Mouse (Mus musculus): ENCODE measurements at regions not wholly inside any gene's neighbourhood (a gene's known extent, or its start where the extent isn't known, plus 50 kb on each side); places are given as distances from the start of the nearest gene placed in this dataset.
A peak's percentile ranks its signal among the peaks of the same experiment; 100 is the strongest.

DNA sequence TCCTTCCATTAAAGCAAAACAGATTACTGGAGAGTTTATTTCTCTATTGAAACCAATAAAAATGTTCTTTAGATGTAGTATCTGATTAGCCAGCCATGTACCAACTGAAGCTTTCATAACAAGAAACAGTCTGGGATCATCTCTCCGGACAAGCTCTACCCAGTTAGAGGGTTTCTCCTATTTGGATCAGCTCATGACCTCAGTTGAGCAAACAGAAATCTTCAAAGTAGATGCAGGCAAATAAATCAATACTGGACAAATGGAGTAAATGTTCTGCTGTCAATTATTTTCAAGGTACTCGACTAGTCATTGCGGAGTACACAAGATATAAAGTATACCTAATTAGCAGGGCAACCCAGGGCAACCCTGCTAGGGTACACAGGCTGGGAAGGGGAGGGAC, 67.4 kb downstream of the Avpr1a start:
- Histone ChIP-seq H3K9ac (replicated peaks; ENCODE audit: low read length) (no peak overlapping the region), H3K4me2 (replicated peaks; ENCODE audit: low read depth, low read length) (no peak overlapping the region), H3K27me3 (ENCODE audit: insufficient read depth, low read length) (no peaks in the 10 kb centered on the region), H3K9me3 (ENCODE audit: low read length) (peaks cover 8% of the 10 kb centered on the region), H3K36me3 (ENCODE audit: insufficient read depth, low read length) (no peaks in the 10 kb centered on the region), H3K4me1 (ENCODE audit: insufficient read depth, low read length) (no peaks in the 10 kb centered on the region), H3K4me3 (ENCODE audit: low read length) (no peak overlapping the region), H3K27ac (ENCODE audit: low read length) (no peak overlapping the region)
- WGBS, result 83% methylated on average over 3 of the region's 3 CpGs
- no peak for ATAC-seq (ENCODE audit: low FRiP score, low TSS enrichment)

DNA sequence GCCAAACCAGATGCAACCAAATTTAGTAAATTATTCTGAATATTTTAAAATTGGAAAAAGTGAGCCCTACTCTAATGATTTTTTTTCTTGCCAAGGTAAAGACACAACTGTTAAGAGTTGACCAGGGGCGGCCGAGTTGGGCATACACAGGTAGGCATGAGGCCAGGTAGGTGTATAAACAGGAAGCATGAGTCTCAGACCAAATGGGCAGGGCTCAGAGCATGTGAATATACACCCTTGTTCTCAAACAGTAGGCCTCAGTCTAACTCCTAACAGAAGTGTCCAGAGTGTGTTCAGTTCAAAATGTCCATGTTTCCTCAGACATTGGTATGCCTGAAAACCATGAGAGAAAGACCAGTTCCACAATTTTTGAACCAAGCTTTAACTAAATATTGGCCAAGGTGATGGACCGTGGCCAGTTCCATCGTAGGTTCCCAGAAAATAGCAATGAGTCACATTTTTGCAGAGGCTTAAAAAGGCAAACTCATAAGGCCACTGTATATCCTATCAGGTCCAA, 71.0 kb downstream of the Avpr1a start:
- 84% methylated on average over 4 of the region's 4 CpGs for WGBS
- Histone ChIP-seq H3K27ac (ENCODE audit: low read length) (no peak overlapping the region), H3K4me2 (replicated peaks; ENCODE audit: low read depth, low read length) (no peak overlapping the region), H3K4me3 (ENCODE audit: low read length) (no peak overlapping the region), H3K9ac (replicated peaks; ENCODE audit: low read length) (no peak overlapping the region), H3K27me3 (ENCODE audit: insufficient read depth, low read length) (no peaks in the 10 kb centered on the region), H3K9me3 (ENCODE audit: low read length) (no peaks in the 10 kb centered on the region), H3K36me3 (ENCODE audit: insufficient read depth, low read length) (no peaks in the 10 kb centered on the region), H3K4me1 (ENCODE audit: insufficient read depth, low read length) (no peaks in the 10 kb centered on the region)
- no peak for ATAC-seq (ENCODE audit: low FRiP score, low TSS enrichment)

DNA sequence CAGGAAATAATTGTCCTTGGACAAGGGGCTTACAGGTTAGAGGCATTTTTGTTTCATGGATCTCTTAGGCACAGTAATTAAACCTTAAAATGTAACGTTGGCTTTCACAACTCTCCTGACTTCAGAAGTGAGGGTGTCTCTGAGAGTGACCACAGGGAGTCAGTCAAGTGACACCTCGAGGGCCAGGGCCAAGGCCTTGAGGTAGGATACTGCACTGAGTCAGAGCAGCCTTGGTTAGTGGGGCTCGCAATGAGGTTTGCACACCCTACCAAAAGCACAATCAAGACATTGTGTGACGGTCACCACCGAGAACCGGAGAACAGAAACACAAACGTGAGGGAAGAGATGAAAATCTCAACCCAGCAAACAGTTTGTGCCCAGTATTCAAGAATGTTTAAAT, 71.7 kb downstream of the Avpr1a start:
- no peak overlapping the region for H3K4me2 ChIP-seq (replicated peaks; ENCODE audit: low read depth, low read length)
- no peak for ATAC-seq (ENCODE audit: low FRiP score, low TSS enrichment)
- no peaks in the 10 kb centered on the region for H3K4me1 ChIP-seq (ENCODE audit: insufficient read depth, low read length)
- H3K27me3 ChIP-seq (ENCODE audit: insufficient read depth, low read length), result no peaks in the 10 kb centered on the region
- H3K36me3 ChIP-seq (ENCODE audit: insufficient read depth, low read length), result no peaks in the 10 kb centered on the region
- H3K9me3 ChIP-seq (ENCODE audit: low read length), result no peaks in the 10 kb centered on the region
- no peak overlapping the region for H3K27ac ChIP-seq (ENCODE audit: low read length)
- H3K4me3 ChIP-seq (ENCODE audit: low read length), result no peak overlapping the region
- no peak overlapping the region for H3K9ac ChIP-seq (replicated peaks; ENCODE audit: low read length)
- 87% methylated on average over 7 of the region's 7 CpGs for WGBS

DNA sequence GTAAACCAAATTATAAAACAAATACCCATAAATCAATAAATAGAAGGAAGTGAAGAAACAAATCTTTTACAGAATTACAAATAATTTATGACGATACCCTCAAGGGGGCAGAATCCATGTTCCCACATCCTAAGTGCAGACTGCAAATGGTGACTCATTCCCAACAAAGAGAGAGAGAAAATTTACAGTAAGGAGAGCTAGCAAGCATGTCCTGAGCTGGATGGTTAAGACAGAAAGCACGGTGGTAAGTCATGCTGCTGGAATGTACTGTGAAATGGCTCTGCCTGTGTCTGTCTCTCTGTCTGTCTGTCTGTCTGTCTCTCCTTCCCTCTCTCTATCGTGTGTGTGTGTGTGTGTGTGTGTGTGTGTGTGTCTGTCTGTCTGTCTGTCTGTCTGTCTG, 74.3 kb downstream of the Avpr1a start:
- Histone ChIP-seq H3K9ac (replicated peaks; ENCODE audit: low read length) (no peak overlapping the region), H3K27ac (ENCODE audit: low read length) (no peak overlapping the region), H3K9me3 (ENCODE audit: low read length) (no peaks in the 10 kb centered on the region), H3K4me1 (ENCODE audit: insufficient read depth, low read length) (no peaks in the 10 kb centered on the region), H3K4me3 (ENCODE audit: low read length) (no peak overlapping the region), H3K27me3 (ENCODE audit: insufficient read depth, low read length) (no peaks in the 10 kb centered on the region), H3K4me2 (replicated peaks; ENCODE audit: low read depth, low read length) (no peak overlapping the region), H3K36me3 (ENCODE audit: insufficient read depth, low read length) (no peaks in the 10 kb centered on the region)
- ATAC-seq (ENCODE audit: low FRiP score, low TSS enrichment), result no peak
- WGBS, result 66% methylated on average over 3 of the region's 3 CpGs

DNA sequence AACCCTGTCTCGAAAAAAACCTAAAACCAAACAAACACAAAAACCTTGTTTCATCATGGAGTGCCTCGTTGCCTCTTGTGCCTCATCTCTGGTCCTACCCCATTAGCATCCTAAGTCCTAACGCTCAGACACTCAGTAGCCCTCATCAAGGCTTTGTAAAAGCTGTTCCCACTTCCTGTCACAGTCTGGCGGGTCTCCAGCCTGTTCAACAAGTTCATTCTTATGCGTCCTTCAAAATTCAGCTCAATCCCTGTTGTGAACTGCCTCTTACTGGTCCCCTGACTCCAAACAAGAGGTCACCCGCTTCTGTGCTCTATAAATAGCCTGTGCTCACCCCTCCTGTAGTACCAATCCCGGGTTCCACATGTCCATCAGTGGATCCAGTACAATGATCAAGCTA, 77.1 kb downstream of the Avpr1a start:
- no peaks in the 10 kb centered on the region for H3K9me3 ChIP-seq (ENCODE audit: low read length)
- WGBS, result 71% methylated on average over 7 of the region's 7 CpGs
- ATAC-seq (ENCODE audit: low FRiP score, low TSS enrichment), result no peak
- H3K27ac ChIP-seq (ENCODE audit: low read length), result no peak overlapping the region
- no peak overlapping the region for H3K4me2 ChIP-seq (replicated peaks; ENCODE audit: low read depth, low read length)
- H3K4me3 ChIP-seq (ENCODE audit: low read length), result no peak overlapping the region
- H3K9ac ChIP-seq (replicated peaks; ENCODE audit: low read length), result no peak overlapping the region
- no peaks in the 10 kb centered on the region for H3K4me1 ChIP-seq (ENCODE audit: insufficient read depth, low read length)
- H3K36me3 ChIP-seq (ENCODE audit: insufficient read depth, low read length), result no peaks in the 10 kb centered on the region
- H3K27me3 ChIP-seq (ENCODE audit: insufficient read depth, low read length), result no peaks in the 10 kb centered on the region

DNA sequence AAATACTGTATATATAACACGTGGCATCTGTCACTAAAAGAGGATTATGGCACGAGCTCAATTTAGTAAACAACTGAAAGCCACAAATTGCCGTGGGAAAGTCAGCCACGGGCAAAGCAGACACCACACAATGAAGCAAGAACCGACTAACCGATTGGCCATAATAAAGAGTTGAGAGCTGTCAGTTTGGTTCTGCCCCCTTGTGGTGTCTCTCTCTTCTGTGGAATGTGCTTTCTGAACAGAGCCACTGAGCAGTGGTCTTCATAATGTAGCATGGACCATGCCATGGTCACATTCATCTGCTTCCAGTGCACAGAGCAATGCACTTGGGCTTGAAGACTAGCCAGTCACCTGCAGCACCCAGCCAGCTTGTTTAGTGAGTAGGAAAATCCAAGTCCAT, 77.5 kb downstream of the Avpr1a start:
- Histone ChIP-seq H3K9ac (replicated peaks; ENCODE audit: low read length) (no peak overlapping the region), H3K27ac (ENCODE audit: low read length) (no peak overlapping the region), H3K27me3 (ENCODE audit: insufficient read depth, low read length) (no peaks in the 10 kb centered on the region), H3K9me3 (ENCODE audit: low read length) (no peaks in the 10 kb centered on the region), H3K4me3 (ENCODE audit: low read length) (no peak overlapping the region), H3K4me2 (replicated peaks; ENCODE audit: low read depth, low read length) (no peak overlapping the region), H3K4me1 (ENCODE audit: insufficient read depth, low read length) (no peaks in the 10 kb centered on the region), H3K36me3 (ENCODE audit: insufficient read depth, low read length) (no peaks in the 10 kb centered on the region)
- WGBS, result 89% methylated on average over 6 of the region's 6 CpGs
- no peak for ATAC-seq (ENCODE audit: low FRiP score, low TSS enrichment)

DNA sequence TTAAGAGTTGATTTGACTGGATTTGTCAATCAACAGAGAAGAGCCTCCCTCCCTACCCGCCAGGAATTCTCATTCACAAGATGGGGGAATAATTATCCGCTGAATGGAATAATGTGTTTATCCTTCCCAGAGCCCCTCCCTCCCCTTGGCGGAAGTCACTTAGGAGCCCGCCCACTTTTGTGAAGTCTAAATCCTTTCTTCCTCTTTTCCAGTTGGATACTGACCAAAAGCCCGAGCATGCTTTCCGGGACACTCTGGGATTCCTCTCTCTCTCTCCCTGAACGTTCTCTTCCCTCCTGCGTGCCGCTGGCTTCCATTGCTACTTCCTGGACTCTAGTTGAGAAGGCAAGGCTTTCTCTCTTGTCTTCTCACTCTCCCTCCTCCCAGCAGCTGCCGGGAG, 79.9 kb downstream of the Avpr1a start:
- no peaks in the 10 kb centered on the region for H3K4me1 ChIP-seq (ENCODE audit: insufficient read depth, low read length)
- no peak for ATAC-seq (ENCODE audit: low FRiP score, low TSS enrichment)
- H3K9ac ChIP-seq (replicated peaks; ENCODE audit: low read length), result no peak overlapping the region
- H3K4me2 ChIP-seq (replicated peaks; ENCODE audit: low read depth, low read length), result no peak overlapping the region
- WGBS, result 87% methylated on average over 10 of the region's 10 CpGs
- H3K36me3 ChIP-seq (ENCODE audit: insufficient read depth, low read length), result no peaks in the 10 kb centered on the region
- H3K4me3 ChIP-seq (ENCODE audit: low read length), result no peak overlapping the region
- no peak overlapping the region for H3K27ac ChIP-seq (ENCODE audit: low read length)
- no peaks in the 10 kb centered on the region for H3K27me3 ChIP-seq (ENCODE audit: insufficient read depth, low read length)
- H3K9me3 ChIP-seq (ENCODE audit: low read length), result no peaks in the 10 kb centered on the region

DNA sequence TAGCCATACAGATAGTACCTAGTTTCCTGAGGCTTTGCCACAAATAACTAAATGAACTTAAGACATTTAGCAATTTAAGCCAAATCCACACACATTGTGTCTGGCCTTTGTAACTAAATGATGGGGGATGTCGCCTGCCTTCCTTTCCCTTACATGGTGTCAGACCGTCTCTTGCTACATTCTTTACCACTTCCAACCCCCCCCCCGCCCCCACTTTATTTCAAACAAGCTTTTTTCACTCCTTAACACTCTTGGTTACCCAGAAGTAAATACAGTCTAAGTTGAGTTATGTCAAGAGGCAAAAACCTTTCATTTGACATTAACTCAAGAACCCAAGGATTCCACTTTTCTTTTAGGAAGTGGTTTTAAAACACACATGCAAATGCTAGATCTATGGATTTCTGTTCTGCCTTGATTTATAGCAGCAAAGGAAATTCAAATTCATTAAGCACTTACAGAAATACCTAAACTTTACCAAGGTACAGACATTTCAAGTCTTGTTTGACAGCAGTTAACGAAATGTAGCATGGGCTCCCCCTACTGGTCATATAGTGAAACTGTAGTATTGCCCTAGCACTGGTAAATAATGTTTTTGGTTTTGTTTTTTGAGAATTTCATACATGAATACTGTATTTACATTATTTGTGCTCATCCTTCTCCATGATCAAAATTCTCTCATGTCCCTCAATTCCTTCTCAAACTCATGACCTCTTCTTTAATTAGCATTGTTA, 80.8 kb downstream of the Avpr1a start:
- H3K27me3 ChIP-seq (ENCODE audit: insufficient read depth, low read length), result no peaks in the 10 kb centered on the region
- 39% methylated on average over 4 of the region's 4 CpGs for WGBS
- no peak overlapping the region for H3K27ac ChIP-seq (ENCODE audit: low read length)
- no peak overlapping the region for H3K4me3 ChIP-seq (ENCODE audit: low read length)
- no peaks in the 10 kb centered on the region for H3K9me3 ChIP-seq (ENCODE audit: low read length)
- H3K4me2 ChIP-seq (replicated peaks; ENCODE audit: low read depth, low read length), result no peak overlapping the region
- H3K4me1 ChIP-seq (ENCODE audit: insufficient read depth, low read length), result no peaks in the 10 kb centered on the region
- H3K36me3 ChIP-seq (ENCODE audit: insufficient read depth, low read length), result no peaks in the 10 kb centered on the region
- H3K9ac ChIP-seq (replicated peaks; ENCODE audit: low read length), result no peak overlapping the region
- no peak for ATAC-seq (ENCODE audit: low FRiP score, low TSS enrichment)

DNA sequence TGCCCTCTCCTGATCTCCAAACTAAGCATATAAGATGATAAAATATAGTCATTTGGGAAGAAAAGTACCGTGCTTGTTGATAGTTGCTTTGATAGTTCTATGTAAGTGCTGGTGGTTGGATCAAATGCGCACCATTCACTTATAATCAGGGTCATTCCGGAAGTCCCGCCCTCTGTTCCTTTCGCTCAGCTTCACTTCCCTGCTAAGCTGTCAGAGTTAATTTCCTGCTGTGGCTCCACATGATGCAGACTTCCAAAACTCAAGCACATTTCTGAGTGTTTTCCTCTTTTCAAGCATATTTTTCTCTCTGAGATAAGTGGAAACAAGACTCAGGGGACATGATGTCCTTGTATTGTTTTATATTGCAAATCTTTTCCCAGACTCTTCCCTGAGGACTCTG, 86.4 kb downstream of the Avpr1a start:
- Histone ChIP-seq H3K36me3 (ENCODE audit: insufficient read depth, low read length) (no peaks in the 10 kb centered on the region), H3K27ac (ENCODE audit: low read length) (peak overlapping the region; percentile 23; the same call in 1 of the 2 replicates), H3K4me3 (ENCODE audit: low read length) (no peak overlapping the region), H3K4me1 (ENCODE audit: insufficient read depth, low read length) (0 out of 2 replicates have a peak, but pooled peaks cover 2% of the 10 kb centered on the region), H3K4me2 (replicated peaks; ENCODE audit: low read depth, low read length) (no peak overlapping the region), H3K9me3 (ENCODE audit: low read length) (no peaks in the 10 kb centered on the region), H3K27me3 (ENCODE audit: insufficient read depth, low read length) (no peaks in the 10 kb centered on the region), H3K9ac (replicated peaks; ENCODE audit: low read length) (no peak overlapping the region)
- no peak for ATAC-seq (ENCODE audit: low FRiP score, low TSS enrichment)
- 88% methylated on average over 5 of the region's 5 CpGs for WGBS

DNA sequence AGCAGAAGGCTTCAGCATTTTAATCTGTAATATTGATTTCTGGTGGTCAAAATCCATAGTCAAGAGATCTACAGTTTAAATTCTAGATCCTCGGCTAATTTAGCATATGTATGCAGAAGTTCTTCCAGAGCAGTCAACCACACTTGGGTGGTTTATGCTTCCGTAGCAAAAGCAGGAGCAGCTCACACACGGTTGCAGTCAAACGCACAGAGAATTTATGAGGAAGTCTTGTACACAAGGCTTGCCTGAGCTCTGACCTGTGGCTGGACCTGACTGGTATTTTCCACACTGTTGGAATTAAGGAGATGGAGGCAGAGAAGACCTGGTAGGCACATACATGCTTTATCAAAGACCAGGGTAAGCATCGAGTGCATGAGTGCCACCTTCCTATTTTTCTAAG, 86.8 kb downstream of the Avpr1a start:
- no peak overlapping the region for H3K9ac ChIP-seq (replicated peaks; ENCODE audit: low read length)
- H3K27me3 ChIP-seq (ENCODE audit: insufficient read depth, low read length), result no peaks in the 10 kb centered on the region
- H3K27ac ChIP-seq (ENCODE audit: low read length), result no peak overlapping the region; the same call in 1 of the 2 replicates
- no peak for ATAC-seq (ENCODE audit: low FRiP score, low TSS enrichment)
- no peaks in the 10 kb centered on the region for H3K36me3 ChIP-seq (ENCODE audit: insufficient read depth, low read length)
- H3K4me1 ChIP-seq (ENCODE audit: insufficient read depth, low read length), result 0 out of 2 replicates have a peak, but pooled peaks cover 2% of the 10 kb centered on the region
- no peak overlapping the region for H3K4me2 ChIP-seq (replicated peaks; ENCODE audit: low read depth, low read length)
- 38% methylated on average over 5 of the region's 5 CpGs for WGBS
- no peaks in the 10 kb centered on the region for H3K9me3 ChIP-seq (ENCODE audit: low read length)
- H3K4me3 ChIP-seq (ENCODE audit: low read length), result no peak overlapping the region

All from kidney, embryonic 16.5 days (tissue).